18 mouse cellular contexts compared by ENCODE assay signal in the genomic region with DNA sequence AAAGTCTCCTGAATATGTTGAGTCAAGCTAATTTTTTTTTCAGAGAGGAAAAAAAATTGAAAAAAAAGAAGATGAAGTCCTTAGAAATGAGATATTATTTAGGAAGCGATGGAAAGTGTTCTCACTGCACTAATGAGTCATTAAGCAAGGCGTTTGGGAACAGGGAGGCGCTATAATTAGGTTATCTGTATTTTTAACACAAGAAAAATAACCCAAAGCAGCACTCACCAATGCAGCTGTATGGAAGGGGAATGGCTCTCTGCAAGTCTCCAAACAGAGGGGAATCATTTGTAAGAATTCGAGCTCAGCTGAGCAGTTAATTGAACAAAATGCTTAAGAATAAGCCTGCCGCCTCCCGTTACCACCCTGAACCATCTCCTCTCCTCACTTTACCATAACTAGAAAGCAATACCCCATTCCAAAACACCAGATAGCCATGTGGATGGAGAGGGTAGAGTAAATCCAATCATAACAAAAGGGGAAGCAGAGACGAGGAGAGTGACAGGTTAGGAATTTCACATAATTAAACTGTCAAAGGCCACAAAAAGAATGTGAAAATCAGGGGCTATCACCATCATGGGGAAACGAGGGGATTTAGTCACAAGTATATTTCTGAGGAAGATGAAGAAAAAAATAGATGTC.
DNase-seq lines count a peak whose midpoint lies in the region; ATAC-seq lines count a peak whose summit lies in the region.
"Had no signal": no experiment of that assay in that cellular context is flagged by ENCODE, and none has a peak within 500 bp of the region (broad histone marks: within the 10 kb centered on the region; RNA-seq: fewer than 3 reads in every experiment).

No protein-coding gene starts in this region.

- intact Hi-C loops in left cerebral cortex, postnatal 36 days (cut with DNase I) = loop anchor here (5.0 kb wide), 2 partner anchors 33 to 188 kb away; a partner anchor contains a TSS

- DNase-seq in frontal cortex, postnatal 36 days (ENCODE audit: low spot score in 2 of 2) = no peak
- DNase-seq in left cerebral cortex, adult 11 months (ENCODE audit: low spot score) = peak; percentile 14
- no peak for DNase-seq in left cerebral cortex, postnatal 36 days (ENCODE audit: low spot score in 2 of 2)
- peak; percentile 11 for DNase-seq in right cerebral cortex, adult 18-20 months
- DNase-seq in right cerebral cortex, postnatal 4 days = no peak
- DNase-seq in adrenal gland, adult 8-10 months = no peak
- no peak for DNase-seq in adrenal gland, adult 18-20 months (ENCODE audit: low spot score in 2 of 2)
- DNase-seq: adrenal gland, postnatal 25 days; cerebellum, adult 18-20 months; cerebellum, postnatal 36 days; gastrocnemius, adult 2 months; kidney, adult 11 months; lung, adult 18-20 months; lung, postnatal 14 days; spleen, adult 18-20 months; thymus, postnatal 4 days had no signal

- ATAC-seq in frontal cortex, adult (ENCODE audit: low TSS enrichment) = peak; percentile 84
- ATAC-seq: activated CD4-positive, CD25-positive, alpha-beta regulatory T cell, adult 4 months had no signal

Comparison
In these comparisons a context has a peak if more than half of its experiments do, and no peak if none do; other contexts are left out.
1. DNase-seq: peak in left cerebral cortex, adult 11 months (single experiment) and right cerebral cortex, adult 18-20 months (single experiment); none in frontal cortex, postnatal 36 days (0 of 2), left cerebral cortex, postnatal 36 days (0 of 2), right cerebral cortex, postnatal 4 days (single experiment), adrenal gland, adult 8-10 months (single experiment) and adrenal gland, adult 18-20 months (0 of 2).